Mouse (Mus musculus) embryonic facial prominence, embryonic 12.5 days (tissue): ENCODE results near the gene Smyd1. TPM values are rescaled to one million over a fixed set of nuclear protein-coding genes. Genes with fewer than 3 reads are reported as not detected.
A peak's percentile ranks its signal among the peaks of the same experiment; 100 is the strongest.
"Not testable (repeated sequence)": the region's sequence is repeated elsewhere in the genome, so short reads cannot be mapped to it uniquely, and the experiment has no call there.

Source experiments
- ATAC-seq: fragments of 200-750 bp; cut with Nextera tagmentation; 2 replicates; pipeline ENCODE4 v1.8.0; 2017; ENCODE audit not compliant: insufficient number of reproducible peaks, insufficient read depth, low FRiP score, low TSS enrichment
- H3K27ac ChIP-seq: fragments of 300-500 bp; sonication (generic); 2 replicates; pipeline ENCODE4 v1.5.1; 2016; ENCODE audit warnings: mild to moderate bottlenecking
- H3K27me3 ChIP-seq: fragments of 300-500 bp; sonication (generic); 2 replicates; pipeline ENCODE4 v1.6.1; 2016; ENCODE audit warnings: mild to moderate bottlenecking, moderate library complexity
- H3K36me3 ChIP-seq: fragments of 300-500 bp; sonication (generic); 2 replicates; pipeline ENCODE4 v1.6.1; 2016; ENCODE audit warnings: mild to moderate bottlenecking
- H3K4me1 ChIP-seq: fragments of 300-500 bp; sonication (generic); 2 replicates; pipeline ENCODE4 v1.6.1; 2016
- H3K4me2 ChIP-seq: fragments of 300-500 bp; sonication (generic); replicated peaks from 2 replicates; pipeline ENCODE4 v1.6.1; 2016; ENCODE audit warnings: mild to moderate bottlenecking, moderate library complexity
- H3K4me3 ChIP-seq: fragments of 300-500 bp; sonication (generic); 2 replicates; pipeline ENCODE4 v1.5.1; 2016; ENCODE audit warnings: mild to moderate bottlenecking
- H3K9ac ChIP-seq: fragments of 300-500 bp; sonication (generic); 2 replicates; pipeline ENCODE4 v1.6.1; 2016; ENCODE audit warnings: mild to moderate bottlenecking, moderate library complexity
- H3K9me3 ChIP-seq: fragments of 300-500 bp; sonication (generic); 2 replicates; pipeline ENCODE4 v1.6.1; 2016; ENCODE audit warnings: mild to moderate bottlenecking, moderate library complexity
- WGBS: fragments of 180-500 bp; shearing (Covaris S2); methylation state at CpG from one replicate; pipeline ENCODE4 v1.1.7; 2016; 5-methylcytosine and 5-hydroxymethylcytosine counted together
- polyA plus RNA-seq: library from polyadenylated mRNA; unstranded; fragments of >200 nt; fragmentation: Nextera tagmentation; extraction: Ambion mirVana; gene quantifications from 2 replicates; pipeline ENCODE4 v1.2.1, GENCODE M21; 2016

Smyd1 gene
- polyA plus RNA-seq, 1 experiment from 2014 or later = 2.8 TPM

DNA sequence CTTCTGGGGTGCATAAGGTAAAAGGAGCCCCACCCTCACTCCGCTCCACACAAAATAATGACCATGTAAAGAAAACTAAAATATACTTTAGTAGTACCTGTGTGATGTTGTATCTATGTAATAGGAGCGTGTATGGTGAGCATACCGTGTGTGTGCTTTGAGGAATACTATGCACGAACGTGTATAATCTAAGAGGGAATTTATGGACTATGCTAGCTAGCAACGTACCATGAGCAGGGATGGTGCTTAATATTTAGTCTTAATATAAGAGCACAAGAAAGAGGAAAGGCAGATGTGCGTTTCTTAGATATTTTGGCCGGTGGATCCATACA, 51.0 kb downstream of the Smyd1 start:
- 2% methylated on average over 8 of the region's 8 CpGs for WGBS
- Histone ChIP-seq H3K27ac (peak overlapping the region; percentile 96), H3K9ac (0 out of 2 replicates have a peak overlapping the region, but pooled peaks have one; percentile 19), H3K4me3 (peak overlapping the region; percentile 92), H3K4me1 (peaks cover 14% of the 10 kb centered on the region), H3K4me2 (peak overlapping the region; percentile 73), H3K27me3 (no peaks in the 10 kb centered on the region), H3K36me3 (no peaks in the 10 kb centered on the region), H3K9me3 (no peaks in the 10 kb centered on the region)
- peak; percentile 70 for ATAC-seq

DNA sequence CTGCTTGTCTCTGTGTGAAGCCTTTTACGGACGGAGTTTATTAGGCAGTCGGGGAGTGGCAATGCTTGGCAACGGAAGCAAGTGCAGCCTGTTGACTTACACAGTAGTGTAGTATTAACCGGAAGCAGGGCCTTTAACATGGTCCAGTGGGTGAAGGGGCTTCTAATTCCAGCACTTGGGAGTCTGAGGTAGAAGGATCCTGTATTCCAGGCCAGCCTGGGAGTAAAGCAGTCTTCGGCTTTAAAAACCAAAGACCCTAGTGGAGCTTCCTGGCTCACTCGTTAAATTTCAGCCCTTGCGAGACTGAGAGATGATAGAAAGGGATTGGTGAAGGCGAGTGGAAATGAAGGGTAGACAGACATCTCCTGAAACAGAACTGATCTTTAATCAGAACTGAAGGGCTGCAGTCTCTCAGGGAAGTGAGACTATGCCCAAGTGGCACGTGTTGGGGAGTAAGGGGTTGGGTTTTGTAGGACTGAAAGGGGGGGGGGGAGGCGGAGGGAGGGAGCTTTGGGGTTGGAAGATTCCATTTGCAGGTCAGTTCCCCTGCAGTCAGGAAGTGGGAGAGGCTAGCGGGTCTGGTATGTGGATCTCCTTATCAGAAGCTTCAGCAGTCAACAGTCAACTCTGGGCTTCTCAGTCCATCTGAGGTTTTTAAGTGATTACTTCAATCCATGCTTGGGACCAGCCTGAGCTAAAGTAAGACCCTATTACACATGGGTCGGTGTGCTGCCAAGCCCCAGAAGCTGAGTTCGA, 51.6 kb downstream of the Smyd1 start:
- Histone ChIP-seq H3K4me3 (peak overlapping the region; percentile 92), H3K27me3 (no peaks in the 10 kb centered on the region), H3K36me3 (no peaks in the 10 kb centered on the region), H3K4me1 (peaks cover 14% of the 10 kb centered on the region), H3K27ac (peak overlapping the region; percentile 96), H3K9me3 (no peaks in the 10 kb centered on the region), H3K9ac (0 out of 2 replicates have a peak overlapping the region, but pooled peaks have one; percentile 19), H3K4me2 (peak overlapping the region; percentile 73)
- 37% methylated on average over 13 of the region's 14 CpGs for WGBS
- ATAC-seq = peak; percentile 11; the same call in 1 of the 2 replicates

DNA sequence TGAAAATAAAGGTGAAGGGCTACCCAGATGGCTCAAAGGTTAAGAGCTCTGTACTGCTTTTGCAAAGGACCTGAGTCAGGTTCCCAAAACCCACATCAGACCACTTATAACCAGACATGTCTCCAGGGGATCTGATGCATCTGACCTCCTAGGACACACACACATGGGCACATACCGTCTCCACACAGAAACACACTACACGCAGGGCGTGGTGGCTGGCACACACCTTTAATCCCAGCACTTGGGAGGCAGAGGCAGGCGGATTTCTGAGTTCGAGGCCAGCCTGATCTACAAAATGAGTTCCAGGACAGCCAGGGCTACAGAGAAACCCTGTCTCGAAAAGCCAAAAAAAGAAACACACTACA, 52.4 kb downstream of the Smyd1 start:
- WGBS = 88% methylated on average over 6 of the region's 6 CpGs
- not testable (repeated sequence) for ATAC-seq

DNA sequence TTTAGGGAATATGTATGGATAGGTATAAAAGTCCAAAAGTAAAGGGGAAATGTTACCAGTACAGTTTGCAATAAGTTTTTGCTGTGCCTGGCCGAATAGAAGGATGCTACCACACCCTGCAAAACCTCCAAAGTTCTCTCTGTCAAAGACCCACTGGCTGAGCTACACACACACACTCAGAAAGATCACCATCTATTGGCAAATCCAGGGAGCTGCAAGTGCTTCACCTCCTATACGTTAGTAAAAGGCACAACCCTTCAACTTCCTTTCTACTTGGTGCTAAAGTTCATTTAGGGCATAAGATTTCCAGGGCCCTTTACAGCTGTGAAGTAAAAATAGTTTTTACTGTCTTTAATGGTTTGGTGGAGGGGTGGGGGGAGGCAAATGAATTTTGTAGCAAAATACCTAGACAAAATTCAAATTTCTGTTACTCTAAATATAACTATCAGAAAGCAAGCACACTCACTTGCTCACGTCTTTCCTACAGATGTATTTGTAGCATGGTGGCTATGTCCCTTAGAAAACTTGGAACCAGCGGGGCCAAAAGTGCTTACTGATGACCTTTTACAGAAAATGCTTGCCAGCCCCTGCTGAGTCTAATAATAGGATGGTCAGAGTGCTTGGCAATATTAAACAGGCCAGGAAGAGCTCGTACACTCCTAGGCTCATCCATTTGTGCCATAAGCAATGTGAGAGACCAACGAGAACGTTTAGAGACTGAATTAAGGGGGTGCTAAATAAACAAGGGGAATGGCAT, 52.9 kb downstream of the Smyd1 start:
- Histone ChIP-seq H3K4me3 (no peak overlapping the region), H3K9me3 (no peaks in the 10 kb centered on the region), H3K4me1 (peaks cover 14% of the 10 kb centered on the region), H3K36me3 (no peaks in the 10 kb centered on the region), H3K9ac (no peak overlapping the region), H3K27ac (no peak overlapping the region), H3K27me3 (no peaks in the 10 kb centered on the region), H3K4me2 (no peak overlapping the region)
- WGBS = 64% methylated on average over 7 of the region's 7 CpGs
- no peak for ATAC-seq

More for the DNA sequence above, 52.4 kb downstream of the Smyd1 start:
- not testable (repeated sequence) for H3K27me3 ChIP-seq, H3K9me3 ChIP-seq, H3K4me3 ChIP-seq, H3K36me3 ChIP-seq, H3K4me2 ChIP-seq, H3K9ac ChIP-seq, H3K27ac ChIP-seq
- peaks cover 14% of the 10 kb centered on the region for H3K4me1 ChIP-seq

DNA sequence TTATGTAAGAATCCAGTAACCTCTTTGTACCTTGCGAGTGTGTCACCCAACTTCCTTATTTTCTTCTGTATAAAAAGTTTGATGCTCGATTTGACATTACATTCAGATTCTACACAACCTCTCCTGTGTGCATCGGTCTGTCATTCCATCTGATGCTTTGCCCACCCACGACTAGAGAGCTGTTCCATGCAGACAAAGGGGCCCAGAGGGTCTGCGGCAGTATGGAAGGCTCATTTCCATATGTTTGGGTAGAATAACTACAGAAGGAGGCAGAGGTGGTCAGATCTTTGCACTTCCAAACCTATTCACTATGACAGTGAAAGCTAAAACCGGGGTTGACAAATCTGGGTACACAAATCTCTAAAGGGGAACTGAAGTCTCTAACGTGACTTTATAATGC, 54.4 kb downstream of the Smyd1 start:
- not testable (repeated sequence) for ATAC-seq, H3K9ac ChIP-seq, H3K4me2 ChIP-seq, H3K36me3 ChIP-seq, H3K4me1 ChIP-seq, H3K9me3 ChIP-seq, H3K27me3 ChIP-seq, H3K4me3 ChIP-seq, H3K27ac ChIP-seq
- 80% methylated on average over 7 of the region's 7 CpGs for WGBS

DNA sequence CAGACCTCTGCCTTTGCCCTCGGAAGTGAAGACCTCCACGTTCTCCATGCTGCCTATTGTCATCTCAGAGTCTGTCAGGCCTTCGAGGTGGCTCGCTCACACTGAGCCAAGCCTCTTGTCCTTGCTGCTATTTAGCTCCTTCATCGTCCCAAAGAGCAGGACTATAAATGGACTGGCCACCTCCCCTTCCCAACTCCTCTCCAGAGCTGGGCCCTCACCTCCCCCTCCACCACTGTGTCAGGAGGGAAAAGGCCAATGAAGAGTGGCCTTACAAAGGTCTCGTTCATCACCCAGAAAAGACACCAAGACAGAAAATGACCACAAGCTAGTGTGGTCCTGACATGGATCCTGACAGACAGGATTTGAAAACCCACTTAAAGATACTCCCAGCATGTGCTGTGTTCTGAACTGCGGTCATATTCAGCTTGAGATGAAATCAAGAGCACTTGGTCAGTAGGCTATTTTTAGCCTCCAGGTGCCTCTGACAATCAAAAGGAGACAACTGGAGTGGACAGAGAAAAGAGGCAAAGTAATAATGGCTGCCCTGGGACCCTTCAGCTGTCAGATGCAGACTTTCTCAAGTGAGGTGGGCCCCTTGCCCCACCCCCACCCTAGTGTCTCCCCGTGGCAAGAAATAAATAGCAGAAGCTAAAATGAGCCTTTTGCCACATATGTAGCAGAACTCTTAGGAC, 59.7 kb downstream of the Smyd1 start:
- no peaks in the 10 kb centered on the region for H3K4me1 ChIP-seq
- H3K36me3 ChIP-seq = no peaks in the 10 kb centered on the region
- WGBS = 75% methylated on average over 8 of the region's 8 CpGs
- H3K4me2 ChIP-seq = no peak overlapping the region
- H3K27ac ChIP-seq = no peak overlapping the region
- no peak; the same call in 1 of the 2 replicates for ATAC-seq
- no peak overlapping the region for H3K4me3 ChIP-seq
- H3K27me3 ChIP-seq = no peaks in the 10 kb centered on the region
- H3K9me3 ChIP-seq = no peaks in the 10 kb centered on the region
- H3K9ac ChIP-seq = no peak overlapping the region

DNA sequence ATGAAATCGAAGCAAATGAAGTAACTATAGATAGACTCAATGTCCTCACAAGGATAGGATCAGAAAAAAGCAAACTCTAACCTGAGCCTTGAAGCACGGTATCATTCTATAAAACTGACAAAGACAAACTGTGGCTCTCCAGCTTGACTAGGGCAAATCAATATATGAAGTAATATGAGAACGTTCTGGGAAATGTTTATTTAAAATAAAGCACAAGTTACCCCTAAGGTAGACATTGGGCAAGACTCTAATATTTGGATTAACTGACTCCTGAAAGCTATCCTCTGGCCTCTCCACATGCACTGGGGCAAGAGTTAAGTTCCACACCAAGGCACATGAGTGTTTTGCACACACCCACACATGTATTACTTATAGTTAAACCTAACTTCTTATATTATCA, 61.0 kb downstream of the Smyd1 start:
- Histone ChIP-seq H3K36me3 (no peaks in the 10 kb centered on the region), H3K27me3 (no peaks in the 10 kb centered on the region), H3K9ac (no peak overlapping the region), H3K9me3 (no peaks in the 10 kb centered on the region), H3K4me3 (no peak overlapping the region), H3K27ac (no peak overlapping the region), H3K4me1 (no peaks in the 10 kb centered on the region), H3K4me2 (no peak overlapping the region)
- ATAC-seq = no peak
- WGBS = 78% methylated on average over 3 of the region's 3 CpGs

DNA sequence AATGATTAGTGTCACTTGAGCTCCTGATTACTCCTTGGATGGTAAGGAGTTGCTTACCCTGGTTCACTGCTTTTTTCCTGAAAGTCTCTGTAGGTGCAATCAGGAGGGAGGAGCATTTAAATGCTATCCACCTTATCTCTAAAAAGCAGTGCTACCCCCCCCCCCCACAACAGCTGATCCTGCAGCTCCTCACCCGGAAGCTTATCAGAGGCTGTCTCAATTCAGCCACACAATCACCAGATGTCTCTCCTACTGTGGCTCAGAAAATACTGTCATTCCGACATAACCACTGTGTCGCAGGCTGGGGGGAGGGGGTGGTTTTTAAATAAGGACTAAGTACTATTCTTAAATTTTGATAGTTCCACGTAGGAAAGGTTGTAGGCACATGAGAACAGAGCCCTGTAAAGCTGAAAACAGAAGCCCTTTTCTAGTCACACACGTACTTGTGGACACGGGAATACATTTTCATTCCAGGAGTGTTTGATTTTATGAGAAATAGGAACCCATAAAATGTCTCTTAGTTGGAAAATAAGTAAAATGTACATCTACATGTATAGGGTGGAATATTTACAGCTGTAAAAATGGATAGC, 61.9 kb downstream of the Smyd1 start:
- WGBS = 60% methylated on average over 6 of the region's 6 CpGs

DNA sequence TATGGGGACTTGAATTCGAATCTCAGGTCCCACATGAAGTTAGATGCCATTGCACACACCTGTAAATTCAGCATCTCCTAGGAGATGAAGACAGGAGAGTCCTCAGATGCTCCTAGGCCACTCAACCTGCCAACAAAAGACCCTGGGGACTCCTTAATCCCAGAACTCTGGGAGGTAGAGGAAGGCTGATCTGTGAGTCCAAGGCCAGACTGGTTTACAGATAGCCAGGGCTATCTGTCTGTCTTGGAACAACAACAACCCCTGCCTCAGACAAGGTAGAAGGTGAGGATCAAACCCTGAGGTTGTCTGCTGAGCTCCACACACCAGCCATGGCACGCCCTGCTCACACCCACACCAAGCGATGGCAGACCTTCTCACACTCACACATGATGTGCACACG, 62.9 kb downstream of the Smyd1 start:
- ATAC-seq = no peak
- H3K4me2 ChIP-seq = no peak overlapping the region
- no peaks in the 10 kb centered on the region for H3K9me3 ChIP-seq
- no peaks in the 10 kb centered on the region for H3K27me3 ChIP-seq
- no peaks in the 10 kb centered on the region for H3K4me1 ChIP-seq
- WGBS = 85% methylated on average over 4 of the region's 4 CpGs
- H3K36me3 ChIP-seq = no peaks in the 10 kb centered on the region
- H3K4me3 ChIP-seq = no peak overlapping the region
- H3K9ac ChIP-seq = no peak overlapping the region
- H3K27ac ChIP-seq = no peak overlapping the region

More for the DNA sequence above, 61.9 kb downstream of the Smyd1 start:
- Histone ChIP-seq H3K4me2 (no peak overlapping the region), H3K27ac (no peak overlapping the region), H3K9ac (no peak overlapping the region), H3K4me1 (no peaks in the 10 kb centered on the region), H3K9me3 (no peaks in the 10 kb centered on the region), H3K36me3 (no peaks in the 10 kb centered on the region), H3K4me3 (no peak overlapping the region), H3K27me3 (no peaks in the 10 kb centered on the region)
- ATAC-seq = no peak

DNA sequence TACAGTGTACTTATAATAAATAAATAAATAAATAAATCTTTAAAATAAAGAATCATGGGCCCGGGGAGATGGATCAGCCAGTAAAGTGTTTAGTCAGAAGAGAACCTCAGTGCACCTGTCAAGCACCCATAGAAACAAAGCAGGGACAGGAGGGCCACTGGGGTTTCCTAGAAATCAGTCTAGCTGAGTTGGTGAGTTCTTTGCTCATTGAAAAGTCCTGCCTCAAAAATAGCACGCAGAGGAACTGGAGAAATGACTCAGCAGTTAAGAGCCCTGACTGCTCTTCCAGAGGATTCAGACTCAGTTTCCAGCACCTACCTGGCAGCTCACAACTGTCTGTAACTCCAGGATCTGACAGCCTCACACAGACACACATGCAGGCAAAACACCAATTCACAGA, 63.5 kb downstream of the Smyd1 start:
- H3K36me3 ChIP-seq = no peaks in the 10 kb centered on the region
- 87% methylated on average over 2 of the region's 2 CpGs for WGBS
- no peak for ATAC-seq
- no peak overlapping the region for H3K4me2 ChIP-seq
- no peaks in the 10 kb centered on the region for H3K27me3 ChIP-seq
- no peak overlapping the region for H3K4me3 ChIP-seq
- no peak overlapping the region for H3K9ac ChIP-seq
- no peaks in the 10 kb centered on the region for H3K4me1 ChIP-seq
- H3K9me3 ChIP-seq = no peaks in the 10 kb centered on the region
- H3K27ac ChIP-seq = no peak overlapping the region

DNA sequence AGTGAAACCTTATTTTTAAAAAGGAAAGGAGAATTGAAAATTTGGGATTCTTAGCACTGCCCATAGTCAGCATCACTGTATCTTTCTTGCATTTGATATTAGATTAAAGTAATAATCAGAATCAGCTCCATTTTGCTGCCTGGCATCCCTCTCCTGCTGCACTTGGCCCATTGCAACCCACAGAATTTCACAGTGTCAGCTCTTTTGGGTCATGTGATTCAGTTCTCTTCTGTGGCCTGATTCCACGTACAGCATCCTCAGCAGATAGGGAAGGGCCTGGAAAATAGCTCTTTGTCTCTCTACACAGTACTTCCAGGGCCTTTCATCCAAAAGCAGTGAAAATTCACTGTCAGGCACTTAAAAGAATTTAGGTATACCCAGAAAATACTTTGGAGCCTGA, 64.7 kb downstream of the Smyd1 start:
- Histone ChIP-seq H3K9ac (no peak overlapping the region), H3K27me3 (no peaks in the 10 kb centered on the region), H3K36me3 (no peaks in the 10 kb centered on the region), H3K4me2 (no peak overlapping the region), H3K27ac (no peak overlapping the region), H3K4me3 (no peak overlapping the region), H3K9me3 (no peaks in the 10 kb centered on the region), H3K4me1 (no peaks in the 10 kb centered on the region)
- 60% methylated on average over 1 of the region's 1 CpGs for WGBS
- ATAC-seq = no peak
